Mouse (Mus musculus): ENCODE measurements around the gene Gm20671. TPM values are rescaled to one million over a fixed set of nuclear protein-coding genes. Genes with fewer than 3 reads are reported as not detected.
"Not testable (repeated sequence)": the region's sequence is repeated elsewhere in the genome, so short reads cannot be mapped to it uniquely, and the experiment has no call there.

Gene Gm20671
- polyA plus RNA-seq, 1 experiment from 2014 or later: not detected

DNA sequence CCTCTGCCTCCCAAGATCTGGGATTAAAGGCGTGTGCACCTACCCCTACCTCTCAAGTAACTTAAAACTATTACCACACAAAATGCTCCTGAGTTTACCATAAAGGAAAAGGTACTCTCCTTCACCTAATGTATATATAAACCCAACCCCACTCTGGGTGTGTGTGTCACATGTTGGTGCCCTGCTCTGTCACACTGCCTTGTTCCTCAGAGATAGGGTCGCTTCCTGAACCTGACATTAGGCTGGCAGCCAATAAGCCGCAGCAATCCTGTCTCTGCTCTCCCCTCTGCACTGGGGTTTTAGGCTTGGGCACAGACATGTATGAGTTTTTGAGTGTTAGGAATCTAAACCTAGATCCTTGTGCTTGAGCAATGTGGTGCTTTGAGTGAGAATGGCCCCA, 48.7 kb downstream of the Gm20671 start:
- Histone ChIP-seq H3K27ac (no peak overlapping the region), H3K27me3 (no peaks in the 10 kb centered on the region), H3K4me3 (no peak overlapping the region), H3K9ac (no peak overlapping the region), H3K9me3 (replicated peaks) (no peaks in the 10 kb centered on the region), H3K4me1 (no peaks in the 10 kb centered on the region), H3K36me3 (peaks cover 16% of the 10 kb centered on the region), H3K4me2 (replicated peaks) (no peak overlapping the region)
- WGBS: 96% methylated on average over 3 of the region's 3 CpGs
- ATAC-seq (ENCODE audit: low FRiP score): no peak

DNA sequence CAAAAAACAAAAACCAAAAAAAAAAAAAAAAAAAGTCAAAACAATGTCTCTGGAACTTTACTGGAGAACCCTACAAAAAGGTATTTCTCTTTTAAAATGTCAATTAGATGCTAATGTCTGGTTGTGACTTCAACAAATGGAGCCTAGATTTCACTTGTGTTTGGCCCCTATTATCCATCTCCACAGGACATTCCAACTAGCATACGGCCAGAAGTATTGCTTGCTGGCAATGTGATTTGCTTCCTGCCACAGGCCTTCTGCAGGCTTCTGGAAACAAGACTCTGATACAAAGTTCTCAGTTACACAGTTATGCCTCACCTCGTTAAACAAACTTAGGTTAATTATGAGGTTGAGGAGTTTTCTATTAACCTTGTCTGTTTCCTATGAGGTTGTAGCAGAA, 54.5 kb downstream of the Gm20671 start:
- H3K4me3 ChIP-seq: no peak overlapping the region
- no peaks in the 10 kb centered on the region for H3K4me1 ChIP-seq
- no peak overlapping the region for H3K27ac ChIP-seq
- no peak for ATAC-seq (ENCODE audit: low FRiP score)
- H3K9me3 ChIP-seq (replicated peaks): no peaks in the 10 kb centered on the region
- no peak overlapping the region for H3K4me2 ChIP-seq (replicated peaks)
- H3K36me3 ChIP-seq: peaks cover 27% of the 10 kb centered on the region
- no peaks in the 10 kb centered on the region for H3K27me3 ChIP-seq
- 77% methylated on average over 2 of the region's 2 CpGs for WGBS
- H3K9ac ChIP-seq: no peak overlapping the region

DNA sequence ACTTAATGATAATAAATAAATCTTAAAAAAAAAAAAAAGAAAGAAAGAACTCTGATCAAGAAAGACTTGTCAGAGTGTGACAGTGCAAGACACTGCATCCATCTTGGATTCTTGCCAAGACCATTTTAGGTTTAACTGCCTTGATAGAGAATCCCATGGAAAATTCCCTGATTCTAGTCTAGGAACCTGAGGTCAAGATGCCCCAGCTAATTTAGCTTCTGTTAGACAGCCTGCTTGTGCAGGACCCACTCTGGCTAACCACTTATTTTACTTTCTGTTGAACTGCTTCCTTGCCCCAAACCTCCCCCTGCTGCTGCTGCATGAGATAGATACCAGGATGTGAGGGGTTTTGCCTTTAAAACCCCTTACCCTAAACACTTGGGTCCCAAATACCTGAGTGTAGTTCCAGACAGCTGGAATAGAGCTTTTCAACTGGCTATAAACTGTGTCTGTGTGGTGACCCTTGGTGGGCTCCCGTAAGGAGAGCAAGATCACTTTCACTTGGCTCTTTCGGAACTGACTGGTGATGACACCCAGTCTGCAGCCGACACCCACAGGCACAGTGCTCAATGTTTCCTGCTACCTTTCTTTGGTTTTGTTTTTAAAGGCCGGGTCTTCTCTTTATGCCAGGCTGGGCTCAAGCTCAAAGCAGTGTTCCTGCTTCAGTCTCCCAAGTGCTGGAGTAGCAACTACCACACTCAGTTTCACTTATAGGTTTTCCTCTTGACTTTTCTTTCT, 59.1 kb downstream of the Gm20671 start:
- Histone ChIP-seq H3K4me1 (no peaks in the 10 kb centered on the region), H3K27ac (no peak overlapping the region), H3K4me3 (no peak overlapping the region), H3K36me3 (peaks cover 32% of the 10 kb centered on the region), H3K27me3 (no peaks in the 10 kb centered on the region), H3K9ac (no peak overlapping the region), H3K9me3 (replicated peaks) (no peaks in the 10 kb centered on the region), H3K4me2 (replicated peaks) (no peak overlapping the region)
- 96% methylated on average over 4 of the region's 4 CpGs for WGBS
- no peak for ATAC-seq (ENCODE audit: low FRiP score)

DNA sequence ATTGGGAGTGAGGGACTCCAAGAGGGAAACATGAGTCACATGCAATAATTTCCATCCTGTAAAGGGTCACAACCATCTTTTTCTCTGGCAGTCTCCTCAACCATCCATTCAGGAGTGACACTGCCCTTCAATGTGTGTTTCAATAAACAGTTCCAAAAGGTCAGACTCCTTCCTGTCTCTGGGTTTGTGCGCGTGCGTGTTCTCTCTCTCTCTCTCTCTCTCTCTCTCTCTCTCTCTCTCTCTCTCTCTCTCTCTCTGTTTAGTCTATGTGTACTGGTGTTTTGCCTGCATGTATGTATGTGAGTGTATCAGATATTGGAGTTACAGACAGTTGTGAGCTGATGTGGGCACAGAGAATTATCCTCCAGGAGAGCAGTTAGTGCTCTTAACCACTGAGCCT, 59.9 kb downstream of the Gm20671 start:
- Histone ChIP-seq H3K27ac (no peak overlapping the region), H3K4me2 (replicated peaks) (no peak overlapping the region), H3K9ac (no peak overlapping the region), H3K27me3 (no peaks in the 10 kb centered on the region), H3K4me1 (no peaks in the 10 kb centered on the region), H3K36me3 (peaks cover 32% of the 10 kb centered on the region), H3K4me3 (no peak overlapping the region), H3K9me3 (replicated peaks) (no peaks in the 10 kb centered on the region)
- ATAC-seq (ENCODE audit: low FRiP score): no peak
- 100% methylated on average over 3 of the region's 3 CpGs for WGBS

DNA sequence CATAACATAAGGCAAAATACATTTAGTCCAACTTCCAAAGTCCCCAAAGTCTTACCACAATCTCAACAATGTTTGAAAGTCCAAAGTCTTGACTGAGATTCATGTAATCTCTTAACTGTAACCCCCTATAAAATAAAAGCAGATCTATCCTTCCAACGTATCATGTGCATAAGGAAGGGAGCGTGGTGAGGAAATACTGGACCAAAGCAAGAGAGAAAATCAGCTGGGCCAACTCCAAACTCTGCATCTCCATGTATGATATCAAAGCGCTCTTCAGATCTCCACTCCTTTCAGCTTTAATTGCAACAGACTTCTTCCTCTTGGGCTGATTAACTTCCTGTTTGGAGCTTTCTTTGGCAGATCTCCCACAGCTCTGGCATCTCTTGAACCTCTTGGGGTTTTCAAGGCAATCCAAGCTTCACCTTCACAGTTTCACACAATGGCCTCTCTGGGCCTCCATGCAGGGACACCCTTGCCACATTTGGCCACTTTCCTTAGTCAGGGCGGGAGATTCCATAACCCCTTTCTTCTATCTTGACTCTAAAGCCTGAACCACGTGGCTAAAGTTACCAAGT, 65.3 kb downstream of the Gm20671 start:
- peaks cover 34% of the 10 kb centered on the region for H3K36me3 ChIP-seq
- H3K27ac ChIP-seq: no peak overlapping the region
- H3K4me1 ChIP-seq: no peaks in the 10 kb centered on the region
- 97% methylated on average over 5 of the region's 5 CpGs for WGBS
- H3K4me3 ChIP-seq: no peak overlapping the region
- H3K9ac ChIP-seq: no peak overlapping the region
- ATAC-seq (ENCODE audit: low FRiP score): no peak
- H3K4me2 ChIP-seq (replicated peaks): no peak overlapping the region
- H3K9me3 ChIP-seq (replicated peaks): no peaks in the 10 kb centered on the region
- no peaks in the 10 kb centered on the region for H3K27me3 ChIP-seq

DNA sequence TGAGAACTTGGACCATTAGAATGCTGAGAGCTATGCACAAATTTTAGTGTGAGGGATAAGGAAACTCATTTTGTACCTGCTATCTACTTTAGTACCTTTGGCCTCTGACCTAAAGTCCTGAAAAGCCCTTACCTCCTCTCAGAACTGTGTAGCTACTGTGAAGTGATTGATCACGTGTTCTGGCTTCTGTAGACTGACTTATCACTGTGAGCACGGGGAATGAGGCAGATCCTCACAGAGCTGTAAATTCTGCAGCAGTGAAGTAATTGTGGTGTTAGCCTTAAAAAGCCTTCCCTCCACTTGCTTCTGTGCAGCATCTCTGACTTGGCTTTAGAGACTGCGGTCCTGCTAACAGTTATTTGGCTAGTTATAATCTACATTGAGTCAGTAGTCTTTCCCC, 66.1 kb downstream of the Gm20671 start:
- no peak for ATAC-seq (ENCODE audit: low FRiP score)
- no peaks in the 10 kb centered on the region for H3K4me1 ChIP-seq
- no peak overlapping the region for H3K27ac ChIP-seq
- 94% methylated on average over 3 of the region's 3 CpGs for WGBS
- peaks cover 34% of the 10 kb centered on the region for H3K36me3 ChIP-seq
- H3K27me3 ChIP-seq: no peaks in the 10 kb centered on the region
- H3K4me2 ChIP-seq (replicated peaks): no peak overlapping the region
- H3K4me3 ChIP-seq: no peak overlapping the region
- no peak overlapping the region for H3K9ac ChIP-seq
- H3K9me3 ChIP-seq (replicated peaks): no peaks in the 10 kb centered on the region

DNA sequence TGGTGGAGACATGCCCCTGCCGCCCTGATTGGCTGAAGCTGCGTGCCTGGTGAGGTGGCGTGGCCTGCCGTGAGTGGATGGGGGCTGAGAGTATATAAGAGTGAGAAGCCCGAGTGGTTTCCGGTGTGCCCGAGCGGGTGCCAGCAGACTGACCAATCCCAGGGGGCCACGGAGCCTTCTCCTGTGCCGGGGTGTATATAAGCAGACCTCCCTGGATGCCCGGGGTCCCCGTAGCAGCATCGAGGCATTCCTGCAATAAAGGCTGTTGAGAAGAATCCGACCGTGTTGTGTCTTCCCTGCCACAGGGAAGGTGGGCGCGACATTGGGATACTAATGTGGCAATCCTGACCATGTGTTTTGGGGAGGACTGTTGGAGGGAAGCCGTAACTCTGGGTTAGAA, 66.6 kb downstream of the Gm20671 start:
- 97% methylated on average over 18 of the region's 18 CpGs for WGBS
- H3K4me3 ChIP-seq; H3K4me1 ChIP-seq; H3K27ac ChIP-seq; H3K9me3 ChIP-seq (replicated peaks); H3K4me2 ChIP-seq (replicated peaks); H3K9ac ChIP-seq; H3K27me3 ChIP-seq; ATAC-seq (ENCODE audit: low FRiP score): not testable (repeated sequence)
- H3K36me3 ChIP-seq: peaks cover 34% of the 10 kb centered on the region

DNA sequence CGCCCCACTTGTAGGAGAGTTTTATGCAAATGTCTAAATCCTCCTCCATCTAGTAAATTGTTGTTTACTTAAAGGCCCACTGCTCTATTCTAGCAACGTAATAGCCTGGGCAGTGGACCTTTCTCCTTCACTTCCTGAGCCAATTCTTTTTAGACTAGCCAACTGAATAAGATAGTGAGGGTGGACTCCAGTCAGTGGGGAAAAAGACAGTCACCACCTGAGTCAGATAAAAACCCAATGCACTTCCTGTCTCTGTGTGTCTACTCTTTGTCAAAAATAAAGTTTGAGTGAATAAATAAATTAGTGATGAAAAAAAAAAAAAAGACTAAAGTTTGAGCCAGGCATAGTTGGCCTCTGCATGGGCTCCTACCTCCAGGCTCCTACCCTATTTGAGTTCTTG, 67.2 kb downstream of the Gm20671 start:
- Histone ChIP-seq H3K4me1 (no peaks in the 10 kb centered on the region), H3K4me2 (replicated peaks) (no peak overlapping the region), H3K9ac (no peak overlapping the region), H3K4me3 (no peak overlapping the region), H3K9me3 (replicated peaks) (no peaks in the 10 kb centered on the region), H3K27ac (no peak overlapping the region), H3K27me3 (no peaks in the 10 kb centered on the region), H3K36me3 (peaks cover 31% of the 10 kb centered on the region)
- WGBS: 84% methylated on average over 2 of the region's 2 CpGs
- no peak for ATAC-seq (ENCODE audit: low FRiP score)

DNA sequence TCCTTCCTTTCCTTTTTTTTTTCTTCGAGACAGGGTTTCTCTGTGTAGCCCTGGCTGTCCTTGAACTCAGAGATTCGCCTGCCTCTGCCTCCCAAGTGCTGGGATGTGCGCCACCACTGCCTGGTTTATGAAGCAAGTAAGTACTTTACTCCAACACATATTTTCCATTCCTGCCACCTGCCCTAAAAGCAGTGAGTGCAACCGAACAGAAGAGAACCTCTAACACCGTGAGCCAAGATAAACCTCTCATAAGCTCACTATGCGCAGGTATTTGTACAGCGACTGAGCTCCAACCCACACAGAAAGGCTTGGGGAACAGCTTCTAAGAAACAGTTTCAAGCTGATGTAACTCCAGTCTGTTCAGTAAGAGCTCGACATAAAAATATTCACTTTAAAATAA, 70.8 kb downstream of the Gm20671 start:
- no peak overlapping the region for H3K4me2 ChIP-seq (replicated peaks)

DNA sequence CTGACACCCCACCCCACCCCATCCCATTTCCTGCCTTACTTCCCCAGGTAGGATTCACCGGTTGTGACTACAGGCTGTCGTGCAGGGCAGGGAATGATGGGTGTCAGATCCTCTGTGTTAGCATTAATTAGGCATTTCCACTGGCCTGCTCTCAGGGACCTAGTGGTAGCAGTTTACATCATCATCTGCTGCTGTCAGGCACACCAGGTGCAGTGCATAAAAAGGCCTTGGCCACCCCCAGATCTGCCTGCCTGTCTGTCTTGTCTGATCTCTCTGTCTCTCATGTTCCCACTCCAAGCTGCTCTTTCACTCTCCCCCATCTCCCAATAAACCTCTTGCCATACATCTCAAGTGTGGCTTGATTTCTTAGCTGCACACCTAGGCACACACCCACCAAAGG, 75.2 kb downstream of the Gm20671 start:
- Histone ChIP-seq H3K4me2 (replicated peaks) (no peak overlapping the region), H3K9me3 (replicated peaks) (no peaks in the 10 kb centered on the region), H3K9ac (no peak overlapping the region), H3K36me3 (no peaks in the 10 kb centered on the region), H3K4me3 (no peak overlapping the region), H3K27ac (no peak overlapping the region), H3K4me1 (no peaks in the 10 kb centered on the region), H3K27me3 (no peaks in the 10 kb centered on the region)
- 66% methylated on average over 2 of the region's 2 CpGs for WGBS
- no peak for ATAC-seq (ENCODE audit: low FRiP score)

More for the DNA sequence above, 70.8 kb downstream of the Gm20671 start:
- WGBS: 95% methylated on average over 8 of the region's 8 CpGs
- no peaks in the 10 kb centered on the region for H3K4me1 ChIP-seq
- no peak overlapping the region for H3K4me3 ChIP-seq
- no peak for ATAC-seq (ENCODE audit: low FRiP score)
- H3K9ac ChIP-seq: no peak overlapping the region
- H3K36me3 ChIP-seq: peaks cover 6% of the 10 kb centered on the region; the same call in 1 of the 2 replicates
- H3K27ac ChIP-seq: no peak overlapping the region
- no peaks in the 10 kb centered on the region for H3K27me3 ChIP-seq
- no peaks in the 10 kb centered on the region for H3K9me3 ChIP-seq (replicated peaks)

DNA sequence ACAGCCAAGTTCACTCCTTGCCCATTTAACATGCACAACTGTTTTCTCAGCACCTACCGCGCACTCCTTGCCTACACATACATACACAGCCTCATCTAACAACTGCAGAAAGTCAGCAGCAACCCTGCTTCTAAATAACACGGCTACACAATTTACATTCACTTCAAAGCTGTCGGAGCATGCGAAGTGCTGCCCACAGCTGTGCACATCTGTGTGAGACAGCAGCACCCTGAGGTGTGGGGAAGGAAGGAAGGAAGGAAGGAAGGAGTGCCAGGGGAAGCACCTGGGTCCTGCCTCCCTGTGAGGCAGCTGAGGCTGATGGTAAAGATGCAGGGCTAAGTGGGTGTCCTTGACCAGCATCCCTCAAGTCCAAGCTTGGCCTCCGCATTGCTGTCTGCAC, 78.0 kb downstream of the Gm20671 start:
- Histone ChIP-seq H3K27me3 (no peaks in the 10 kb centered on the region), H3K27ac (no peak overlapping the region), H3K4me1 (peaks cover 12% of the 10 kb centered on the region), H3K36me3 (no peaks in the 10 kb centered on the region), H3K4me3 (no peak overlapping the region), H3K9ac (no peak overlapping the region), H3K4me2 (replicated peaks) (no peak overlapping the region), H3K9me3 (replicated peaks) (no peaks in the 10 kb centered on the region)
- 90% methylated on average over 6 of the region's 6 CpGs for WGBS
- no peak for ATAC-seq (ENCODE audit: low FRiP score)

DNA sequence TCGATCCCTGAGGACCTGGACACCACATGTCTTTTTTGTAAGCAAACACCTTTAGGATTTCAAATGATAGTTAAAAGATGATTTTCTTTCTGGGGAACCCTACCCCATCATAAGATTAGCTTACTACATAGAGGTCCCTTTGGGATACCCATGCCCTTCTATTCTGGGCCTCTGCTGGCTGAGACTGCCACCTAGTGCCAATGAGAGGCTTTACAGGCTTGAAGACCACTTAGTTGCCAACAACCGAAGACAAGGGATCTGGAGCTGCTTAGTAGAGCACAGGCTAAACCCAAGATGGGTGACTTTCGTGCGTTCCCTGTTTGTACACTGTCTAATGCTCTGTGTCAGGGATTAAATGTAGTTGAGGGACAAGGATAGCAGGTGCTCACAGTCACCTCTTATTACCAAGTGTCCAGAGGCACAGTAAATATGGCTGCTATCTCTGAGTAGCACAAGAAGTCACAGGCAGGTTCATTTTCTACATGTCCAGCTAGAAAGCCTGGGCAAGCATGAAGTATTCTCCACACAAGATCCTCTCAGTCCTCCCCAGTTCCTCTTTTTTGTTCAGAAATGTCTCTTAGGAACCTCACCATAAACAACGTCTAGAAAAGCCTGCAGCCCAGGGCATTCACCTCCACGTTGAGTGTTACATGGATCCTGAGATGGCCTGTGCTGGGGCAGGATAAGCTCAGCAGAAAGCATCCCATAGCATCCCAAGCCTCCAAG, 79.1 kb downstream of the Gm20671 start:
- Histone ChIP-seq H3K27ac (no peak overlapping the region), H3K9me3 (replicated peaks) (no peaks in the 10 kb centered on the region), H3K4me2 (replicated peaks) (no peak overlapping the region), H3K36me3 (no peaks in the 10 kb centered on the region), H3K4me3 (no peak overlapping the region), H3K27me3 (no peaks in the 10 kb centered on the region), H3K9ac (no peak overlapping the region), H3K4me1 (peaks cover 14% of the 10 kb centered on the region)
- 69% methylated on average over 6 of the region's 6 CpGs for WGBS
- ATAC-seq (ENCODE audit: low FRiP score): 0 out of 2 replicates have a peak, but pooled peaks have one; percentile 43

Measured in hindbrain, embryonic 12.5 days (tissue).